Mouse (Mus musculus): ENCODE measurements around the gene Gm20737. TPM values are rescaled to one million over a fixed set of nuclear protein-coding genes. Genes with fewer than 3 reads are reported as not detected.

Gm20737 gene
- polyA plus RNA-seq (2012; rRNA removed), result not detected in 2 replicates

GRCm38 (mm10) chrY:10535942-10536341 lies at the start of gene Gm20737:
TSS of gene Gm20737 (minus strand) at chrY:10536042.

GRCm38 (mm10) chrY:10553153-10553552 lies 17.3 kb upstream of the Gm20737 start, which contains the start of gene Gm21775:
TSS of gene Gm21775 (plus strand) at chrY:10553453.

Other genes starting within 250 kb of the Gm20737 start
- gene Gm20834, start 211.5 kb downstream of the Gm20737 start, polyA plus RNA-seq (2012; rRNA removed), result not detected in 2 replicates
- gene Gm28510, start 123.3 kb downstream of the Gm20737 start, polyA plus RNA-seq (2012; rRNA removed), result not detected in 2 replicates
- not detected in 2 replicates for gene Gm21775, start 17.4 kb upstream of the Gm20737 start, polyA plus RNA-seq (2012; rRNA removed)
- not detected in 2 replicates for gene Gm21900, start 80.3 kb upstream of the Gm20737 start, polyA plus RNA-seq (2012; rRNA removed)
- not detected in 2 replicates for gene Gm20777, start 216.4 kb upstream of the Gm20737 start, polyA plus RNA-seq (2012; rRNA removed)

Data from central nervous system, embryonic 11.5 days (tissue).